Comparison of ENCODE assay signal across 8 mouse cellular contexts in genomic region chr2:135329782-135330545, GRCm38 (mm10).
DNase-seq lines count a peak whose midpoint lies in the region; ATAC-seq and TF ChIP-seq lines count a peak whose summit lies in the region.

No protein-coding gene starts in this region.

- ATAC-seq in embryonic facial prominence, embryonic 13.5 days (ENCODE audit: insufficient number of reproducible peaks, insufficient read depth, low FRiP score, low TSS enrichment, low read depth), result peak; percentile 59; the same call in 1 of the 2 replicates
- ATAC-seq in liver, postnatal 0 days, result no peak
- peak; percentile 63 for ATAC-seq in neural tube, embryonic 14.5 days (ENCODE audit: low read depth)

- DNase-seq in gastrocnemius, adult 18-20 months (ENCODE audit: low spot score), result peak; percentile 51
- no peak for DNase-seq in gastrocnemius, postnatal 25 days
- peak; percentile 8 for DNase-seq in adrenal gland, postnatal 25 days
- peak; percentile 52 to 72 for DNase-seq in heart, postnatal 10 days
- peak; percentile 67 for DNase-seq in kidney, postnatal 14 days
- DNase-seq in liver, postnatal 0 days, result no peak

- no peak for TF ChIP-seq EP300 in liver, postnatal 0 days (IDR thresholded peaks at IDR 0.05; ENCODE audit: low read depth)

- TF ChIP-seq CTCF in liver, postnatal 0 days (IDR thresholded peaks at IDR 0.05; ENCODE audit: low read depth), result peak; percentile 83

- no peaks in the 10 kb centered on the region; the same call in 1 of the 2 replicates for H3K4me1 ChIP-seq in embryonic facial prominence, embryonic 13.5 days
- no peaks in the 10 kb centered on the region for H3K4me1 ChIP-seq in liver, postnatal 0 days (ENCODE audit: insufficient read depth)
- peaks cover 4% of the 10 kb centered on the region for H3K4me1 ChIP-seq in neural tube, embryonic 14.5 days (ENCODE audit: control insufficient read depth, insufficient read depth, low read length)

- H3K9me3 ChIP-seq in embryonic facial prominence, embryonic 13.5 days, result no peaks in the 10 kb centered on the region
- H3K9me3 ChIP-seq in liver, postnatal 0 days (ENCODE audit: low read length), result no peaks in the 10 kb centered on the region
- no peaks in the 10 kb centered on the region for H3K9me3 ChIP-seq in neural tube, embryonic 14.5 days (ENCODE audit: control insufficient read depth, low read length)

- H3K27ac ChIP-seq in embryonic facial prominence, embryonic 13.5 days, result no peak overlapping the region
- H3K27ac ChIP-seq in liver, postnatal 0 days (ENCODE audit: low read depth), result no peak overlapping the region
- no peak overlapping the region for H3K27ac ChIP-seq in neural tube, embryonic 14.5 days (ENCODE audit: low read depth, low read length)

- H3K9ac ChIP-seq in embryonic facial prominence, embryonic 13.5 days, result no peak overlapping the region
- H3K9ac ChIP-seq in liver, postnatal 0 days (replicated peaks), result no peak overlapping the region
- H3K9ac ChIP-seq in neural tube, embryonic 14.5 days (replicated peaks; ENCODE audit: low read depth, low read length), result no peak overlapping the region

- H3K4me2 ChIP-seq in embryonic facial prominence, embryonic 13.5 days, result peak overlapping the region; percentile 58
- no peak overlapping the region for H3K4me2 ChIP-seq in liver, postnatal 0 days (ENCODE audit: low read depth, low read length)
- peak overlapping the region; percentile 28; the same call in 1 of the 2 replicates for H3K4me2 ChIP-seq in neural tube, embryonic 14.5 days (ENCODE audit: low read depth, low read length)

- intact Hi-C loops in heart, postnatal 10 days (cut with DNase I), result loop anchor here (1.0 to 5.0 kb wide), 5 partner anchors 323 to 1538 kb away; partner anchors contain the start of gene Plcb1

- H3K36me3 ChIP-seq in embryonic facial prominence, embryonic 13.5 days, result no peaks in the 10 kb centered on the region
- no peaks in the 10 kb centered on the region for H3K36me3 ChIP-seq in liver, postnatal 0 days (replicated peaks; ENCODE audit: insufficient read depth, low read length)
- H3K36me3 ChIP-seq in neural tube, embryonic 14.5 days (ENCODE audit: control insufficient read depth, insufficient read depth, low read length), result no peaks in the 10 kb centered on the region

- 10% methylated on average over 14 of the region's 14 CpGs for WGBS in embryonic facial prominence, embryonic 13.5 days
- WGBS in liver, postnatal 0 days (ENCODE audit: insufficient replicate concordance), result 12% methylated on average over 14 of the region's 14 CpGs
- 12% methylated on average over 14 of the region's 14 CpGs for WGBS in neural tube, embryonic 14.5 days

- H3K4me3 ChIP-seq in embryonic facial prominence, embryonic 13.5 days, result peak overlapping the region; percentile 30
- H3K4me3 ChIP-seq in liver, postnatal 0 days (ENCODE audit: low read depth, low read length), result no peak overlapping the region
- no peak overlapping the region for H3K4me3 ChIP-seq in neural tube, embryonic 14.5 days (ENCODE audit: low read depth, low read length)

- no peaks in the 10 kb centered on the region for H3K27me3 ChIP-seq in embryonic facial prominence, embryonic 13.5 days
- H3K27me3 ChIP-seq in liver, postnatal 0 days (ENCODE audit: insufficient read depth, low read length), result no peaks in the 10 kb centered on the region
- H3K27me3 ChIP-seq in neural tube, embryonic 14.5 days (ENCODE audit: control insufficient read depth, insufficient read depth, low read length), result no peaks in the 10 kb centered on the region

Comparison
In these comparisons a context has a peak if more than half of its experiments do, and no peak if none do; other contexts are left out.
1. DNase-seq: peak in gastrocnemius, adult 18-20 months (single experiment), adrenal gland, postnatal 25 days (single experiment), heart, postnatal 10 days (2 of 2) and kidney, postnatal 14 days (single experiment); none in gastrocnemius, postnatal 25 days (single experiment) and liver, postnatal 0 days (single experiment).